Mouse (Mus musculus) MEL (cell line): ENCODE results near the gene Spaca3. TPM values are rescaled to one million over a fixed set of nuclear protein-coding genes. Genes with fewer than 3 reads are reported as not detected.

ENCODE experiments used
- DNase-seq: peaks from one replicate; pipeline ENCODE4 v3.0.0; 2011; ENCODE audit warnings: low read depth, low spot score
- H3K27ac ChIP-seq: 2 replicates; pipeline ENCODE4 v1.5.1; 2012; ENCODE audit warnings: low read depth, mild to moderate bottlenecking, control low read depth, low read length, moderate library complexity; ENCODE audit not compliant: control insufficient read depth
- H3K27me3 ChIP-seq, 2 experiments: fragments of 150-350 bp in 1 of 2; sonication (generic) in 1 of 2; 2 replicates each; pipeline ENCODE4 v1.6.1; 2012; ENCODE audit warnings: low read length in 2 of 2, mild to moderate bottlenecking in 2 of 2, improper control_type of control experiment in 1 of 2, moderate library complexity in 1 of 2; ENCODE audit not compliant: insufficient read depth in 2 of 2, control insufficient read depth in 1 of 2
- H3K36me3 ChIP-seq, 2 experiments: 2 replicates each; pipeline ENCODE4 v1.6.1; 2012 to 2014; ENCODE audit warnings: low read length in 2 of 2, improper control_type of control experiment in 1 of 2, inconsistent platforms in 1 of 2, mild to moderate bottlenecking in 1 of 2; ENCODE audit not compliant: insufficient read depth in 2 of 2, control insufficient read depth in 1 of 2
- H3K4me1 ChIP-seq, 2 experiments: fragments of 150-350 bp in 1 of 2; sonication (generic) in 1 of 2; 2 replicates each; pipeline ENCODE4 v1.6.1; 2012; ENCODE audit warnings: low read length in 2 of 2, improper control_type of control experiment in 1 of 2, mild to moderate bottlenecking in 1 of 2; ENCODE audit not compliant: insufficient read depth in 2 of 2, control insufficient read depth in 1 of 2
- H3K4me3 ChIP-seq, 2 experiments: fragments of 150-350 bp in 1 of 2; sonication (generic) in 1 of 2; 2 replicates each; pipeline ENCODE4 v1.5.1; 2012; ENCODE audit warnings: low read depth in 2 of 2, low read length in 2 of 2, mild to moderate bottlenecking in 2 of 2, moderate library complexity in 2 of 2, control low read depth in 1 of 2, improper control_type of control experiment in 1 of 2; ENCODE audit not compliant: control insufficient read depth in 1 of 2, insufficient read depth in 1 of 2
- H3K79me2 ChIP-seq: 2 replicates; pipeline ENCODE4 v1.6.1; 2012; ENCODE audit warnings: mild to moderate bottlenecking, low read length, moderate library complexity; ENCODE audit not compliant: control insufficient read depth, poor library complexity, insufficient read depth
- H3K9ac ChIP-seq: 2 replicates; pipeline ENCODE4 v1.6.1; 2012; ENCODE audit warnings: low read depth, mild to moderate bottlenecking, control low read depth, low read length, moderate library complexity; ENCODE audit not compliant: control insufficient read depth, poor library complexity, severe bottlenecking
- H3K9me3 ChIP-seq: fragments of 150-350 bp; sonication (generic); replicated peaks from 2 replicates; pipeline ENCODE4 v1.6.1; 2012; ENCODE audit warnings: mild to moderate bottlenecking, low read length, improper control_type of control experiment, moderate library complexity; ENCODE audit not compliant: insufficient read depth
- BHLHE40 ChIP-seq: IDR thresholded peaks from 2 replicates; pipeline ENCODE4 v1.6.1; 2012; ENCODE audit warnings: low read depth, mild to moderate bottlenecking, inconsistent platforms, low read length, improper control_type of control experiment, borderline replicate concordance
- EP300 ChIP-seq, 2 experiments: IDR thresholded peaks; 2 replicates each; pipeline ENCODE4 v1.6.1; 2011; ENCODE audit warnings: improper control_type of control experiment in 2 of 2, low read length in 2 of 2, low read depth in 1 of 2, mild to moderate bottlenecking in 1 of 2
- ETS1 ChIP-seq: IDR thresholded peaks from 2 replicates; pipeline ENCODE4 v1.6.1; 2012; ENCODE audit warnings: low read depth, mild to moderate bottlenecking, inconsistent platforms, low read length, improper control_type of control experiment, moderate library complexity
- KAT2A ChIP-seq: conservative IDR thresholded peaks from 2 replicates; pipeline ENCODE4 v1.6.1; 2012; ENCODE audit warnings: low read depth, low read length, improper control_type of control experiment, inconsistent platforms
- MAFK ChIP-seq: IDR thresholded peaks from 2 replicates; pipeline ENCODE4 v1.6.1; 2011; ENCODE audit warnings: low read depth, mild to moderate bottlenecking, low read length, improper control_type of control experiment, borderline replicate concordance
- MAX ChIP-seq: IDR thresholded peaks from 2 replicates; pipeline ENCODE4 v1.6.1; 2011; ENCODE audit warnings: low read length, improper control_type of control experiment
- MEF2A ChIP-seq: IDR thresholded peaks from 2 replicates; pipeline ENCODE4 v1.6.1; 2014; ENCODE audit warnings: low read depth, mild to moderate bottlenecking, inconsistent platforms, low read length, improper control_type of control experiment; ENCODE audit not compliant: poor library complexity, insufficient replicate concordance, severe bottlenecking; ENCODE audit errors: extremely low read depth
- MYB ChIP-seq: IDR thresholded peaks from 2 replicates; pipeline ENCODE4 v1.6.1; 2011; ENCODE audit warnings: mild to moderate bottlenecking, low read depth, low read length, improper control_type of control experiment
- MYC ChIP-seq: IDR thresholded peaks from 2 replicates; pipeline ENCODE4 v1.6.1; 2011; ENCODE audit warnings: low read depth, mild to moderate bottlenecking, low read length, improper control_type of control experiment, moderate library complexity
- POLR2AphosphoS2 ChIP-seq: IDR thresholded peaks from 2 replicates; pipeline ENCODE4 v1.6.1; 2011; ENCODE audit warnings: low read length, improper control_type of control experiment
- RCOR1 ChIP-seq: IDR thresholded peaks from 2 replicates; pipeline ENCODE4 v1.6.1; 2012; ENCODE audit warnings: low read depth, mild to moderate bottlenecking, inconsistent platforms, low read length, improper control_type of control experiment
- SMC3 ChIP-seq: IDR thresholded peaks from 2 replicates; pipeline ENCODE4 v1.6.1; 2011; ENCODE audit warnings: low read depth, low read length, improper control_type of control experiment
- TBP ChIP-seq: IDR thresholded peaks from 2 replicates; pipeline ENCODE4 v1.8.0; 2011; ENCODE audit warnings: low read depth, low read length, improper control_type of control experiment
- UBTF ChIP-seq: IDR thresholded peaks from 2 replicates; pipeline ENCODE4 v1.6.1; 2012; ENCODE audit warnings: low read depth, mild to moderate bottlenecking, inconsistent platforms, low read length, improper control_type of control experiment, moderate library complexity, borderline replicate concordance; ENCODE audit not compliant: insufficient read depth
- USF2 ChIP-seq, 2 experiments: IDR thresholded peaks; 2 replicates each; pipeline ENCODE4 v1.6.1; 2011 to 2012; ENCODE audit warnings: improper control_type of control experiment in 2 of 2, low read length in 2 of 2, borderline replicate concordance in 1 of 2, inconsistent platforms in 1 of 2, low read depth in 1 of 2, mild to moderate bottlenecking in 1 of 2; ENCODE audit not compliant: insufficient read depth in 1 of 2
- ZC3H11A ChIP-seq: IDR thresholded peaks from 2 replicates; pipeline ENCODE4 v1.6.1; 2012; ENCODE audit warnings: low read depth, mild to moderate bottlenecking, inconsistent platforms, low read length, improper control_type of control experiment
- ZKSCAN1 ChIP-seq: IDR thresholded peaks from 2 replicates; pipeline ENCODE4 v1.6.1; 2012; ENCODE audit warnings: low read depth, mild to moderate bottlenecking, inconsistent platforms, low read length, improper control_type of control experiment, moderate library complexity
- ZMIZ1 ChIP-seq: IDR thresholded peaks from 2 replicates; pipeline ENCODE4 v1.6.1; 2012; ENCODE audit warnings: low read depth, mild to moderate bottlenecking, inconsistent platforms, low read length, improper control_type of control experiment, moderate library complexity
- ZNF384 ChIP-seq: IDR thresholded peaks from 2 replicates; pipeline ENCODE4 v1.6.1; 2012; ENCODE audit warnings: low read depth, mild to moderate bottlenecking, inconsistent platforms, low read length, improper control_type of control experiment
- polyA plus RNA-seq, 2 experiments: library from polyadenylated mRNA; stranded (reverse) in 1 of 2; unstranded in 1 of 2; fragments of >175 nt in 1 of 2; fragments of >200 nt in 1 of 2; gene quantifications; 2 replicates each; pipeline versions ENCODE4 v1.2.1 to v1.2.4; 2012; ENCODE audit warnings: low replicate concordance in 2 of 2, low read depth in 1 of 2; ENCODE audit not compliant: insufficient read length in 2 of 2, insufficient read depth in 1 of 2, missing spikeins in 1 of 2
- total RNA-seq: library from RNA; depleted of rRNA; stranded (reverse); fragments of 300-350 nt; gene quantifications from 2 replicates; pipeline ENCODE4 v1.2.3, GENCODE M21; 2012

Gene Spaca3
- total and polyA plus RNA-seq, 3 experiments, result not detected

GRCm38 (mm10) chr11:80903426-80903825 is 45.3 kb downstream of the Spaca3 start:
- H3K27me3 ChIP-seq, result peaks cover 0 to under 1% of the 10 kb centered on the region in 2 experiments; a peak in 2 of 4 replicates

GRCm38 (mm10) chr11:80904559-80904958 is 46.4 kb downstream of the Spaca3 start:
- Histone ChIP-seq H3K9ac (no peak overlapping the region), H3K9me3 (no peaks in the 10 kb centered on the region), H3K4me3 (no peak overlapping the region)

More at GRCm38 (mm10) chr11:80903426-80903825, 45.3 kb downstream of the Spaca3 start:
- H3K9me3 ChIP-seq, result no peaks in the 10 kb centered on the region
- no peak for TF ChIP-seq MEF2A
- TF ChIP-seq MAX, result no peak
- no peak for TF ChIP-seq TBP
- TF ChIP-seq KAT2A, result no peak
- TF ChIP-seq USF2 (IDR thresholded peaks at IDR 0.05; ENCODE audit: borderline replicate concordance in 1 of 2, insufficient read depth in 1 of 2, low read depth in 1 of 2, low read length in 2 of 2), result no peak
- TF ChIP-seq MYC, result no peak
- no peak for TF ChIP-seq ETS1
- no peak for TF ChIP-seq MYB
- TF ChIP-seq ZNF384, result no peak
- TF ChIP-seq MAFK, result no peak
- no peak for TF ChIP-seq EP300 (IDR thresholded peaks at IDR 0.05; ENCODE audit: low read depth in 1 of 2, low read length in 2 of 2)
- no peak for TF ChIP-seq POLR2AphosphoS2
- no peak for TF ChIP-seq ZMIZ1
- TF ChIP-seq ZKSCAN1, result no peak
- TF ChIP-seq BHLHE40, result no peak
- TF ChIP-seq SMC3, result no peak
- TF ChIP-seq ZC3H11A, result no peak
- H3K4me3 ChIP-seq, result no peak overlapping the region
- DNase-seq, result no peak
- H3K27ac ChIP-seq, result no peak overlapping the region
- no peak overlapping the region for H3K9ac ChIP-seq
- no peaks in the 10 kb centered on the region for H3K79me2 ChIP-seq
- no peaks in the 10 kb centered on the region for H3K36me3 ChIP-seq
- no peaks in the 10 kb centered on the region for H3K4me1 ChIP-seq

More at GRCm38 (mm10) chr11:80904559-80904958, 46.4 kb downstream of the Spaca3 start:
- Histone ChIP-seq H3K4me1 (no peaks in the 10 kb centered on the region), H3K79me2 (no peaks in the 10 kb centered on the region)
- TF ChIP-seq ZMIZ1 (no peak), UBTF (no peak), KAT2A (no peak), RCOR1 (no peak)
- TF ChIP-seq, all 39 proteins: peak for 0
- no peak for DNase-seq
- no peak overlapping the region for H3K27ac ChIP-seq
- no peaks in the 10 kb centered on the region for H3K36me3 ChIP-seq
- H3K27me3 ChIP-seq, result no peaks in the 10 kb centered on the region; a peak in 1 of 4 replicates
